Mouse (Mus musculus): ENCODE results near the gene Col28a1. TPM values are rescaled to one million over a fixed set of nuclear protein-coding genes. Genes with fewer than 3 reads are reported as not detected.

The Col28a1 gene
- 0.48 TPM in 1 of 3 replicates, not detected in the others for total RNA-seq (2017)

- ATAC-seq (replicated peaks; ENCODE audit: insufficient number of reproducible peaks, low FRiP score, low TSS enrichment, poor library complexity, severe bottlenecking), result no peak
Observed at GRCm38 (mm10) chr6:8192517-8192916, at the start of gene Col28a1. Gene Col28a1 (minus strand): TSS chr6:8192617.

- no peak for ATAC-seq (replicated peaks; ENCODE audit: insufficient number of reproducible peaks, low FRiP score, low TSS enrichment, poor library complexity, severe bottlenecking)
Observed at GRCm38 (mm10) chr6:8228596-8228995, 36.2 kb upstream of the Col28a1 start.

DNA sequence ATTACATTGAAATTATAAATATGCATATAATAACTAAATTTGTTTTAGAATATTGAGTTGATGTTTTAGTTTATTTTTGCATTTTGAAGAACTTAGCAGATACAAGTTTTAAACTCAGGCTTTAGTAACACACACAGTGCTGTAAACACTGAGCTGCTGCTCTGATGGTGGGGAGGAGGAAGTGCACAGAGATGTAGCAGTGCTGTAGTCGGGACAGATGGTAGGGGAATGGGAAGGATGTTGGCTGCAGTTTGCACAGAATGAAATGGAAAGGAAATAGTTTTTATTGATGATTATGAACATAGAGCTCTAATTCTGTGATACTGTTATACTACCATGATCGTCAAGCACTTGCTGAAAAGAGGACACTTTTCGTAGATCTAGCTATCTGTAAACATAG, 34.6 kb upstream of the Col28a1 start:
- no peak for ATAC-seq (replicated peaks; ENCODE audit: insufficient number of reproducible peaks, low FRiP score, low TSS enrichment, poor library complexity, severe bottlenecking)

DNA sequence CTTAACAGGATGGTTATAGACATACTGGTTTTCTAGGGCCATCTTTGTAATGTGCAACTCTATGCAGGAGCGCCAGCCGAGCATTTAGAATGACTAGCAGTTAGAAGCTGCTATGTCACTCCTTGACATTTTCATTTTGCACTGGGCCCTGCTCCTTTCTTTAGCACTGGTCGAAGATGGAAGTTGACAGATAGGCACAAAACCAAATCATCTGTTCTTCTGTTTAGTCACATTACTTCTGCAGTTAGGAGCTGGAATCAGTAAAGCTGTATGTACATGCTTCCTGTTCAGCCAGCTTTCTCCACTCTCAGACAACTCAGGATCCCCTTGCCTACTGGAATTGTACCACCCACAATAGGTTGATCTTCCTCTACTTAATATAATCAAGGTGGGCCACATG, 18.2 kb upstream of the Col28a1 start:
- ATAC-seq (replicated peaks; ENCODE audit: insufficient number of reproducible peaks, low FRiP score, low TSS enrichment, poor library complexity, severe bottlenecking), result no peak

DNA sequence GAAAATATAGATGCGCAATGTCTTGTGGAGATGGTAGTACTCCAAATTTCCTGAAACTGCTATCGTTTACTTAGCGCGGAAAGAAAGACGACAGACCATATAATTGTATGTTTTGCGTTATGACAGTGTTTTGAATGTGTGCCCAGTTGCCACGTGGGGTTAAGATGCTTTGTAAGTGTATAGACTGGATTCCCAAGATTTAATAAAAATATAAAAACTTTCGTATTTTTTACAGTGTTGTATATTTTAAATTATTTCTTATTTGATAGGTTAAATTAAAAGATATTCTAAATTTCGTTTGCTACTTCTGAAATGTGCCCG, 17.4 kb upstream of the Col28a1 start:
- no peak for ATAC-seq (replicated peaks; ENCODE audit: insufficient number of reproducible peaks, low FRiP score, low TSS enrichment, poor library complexity, severe bottlenecking)

DNA sequence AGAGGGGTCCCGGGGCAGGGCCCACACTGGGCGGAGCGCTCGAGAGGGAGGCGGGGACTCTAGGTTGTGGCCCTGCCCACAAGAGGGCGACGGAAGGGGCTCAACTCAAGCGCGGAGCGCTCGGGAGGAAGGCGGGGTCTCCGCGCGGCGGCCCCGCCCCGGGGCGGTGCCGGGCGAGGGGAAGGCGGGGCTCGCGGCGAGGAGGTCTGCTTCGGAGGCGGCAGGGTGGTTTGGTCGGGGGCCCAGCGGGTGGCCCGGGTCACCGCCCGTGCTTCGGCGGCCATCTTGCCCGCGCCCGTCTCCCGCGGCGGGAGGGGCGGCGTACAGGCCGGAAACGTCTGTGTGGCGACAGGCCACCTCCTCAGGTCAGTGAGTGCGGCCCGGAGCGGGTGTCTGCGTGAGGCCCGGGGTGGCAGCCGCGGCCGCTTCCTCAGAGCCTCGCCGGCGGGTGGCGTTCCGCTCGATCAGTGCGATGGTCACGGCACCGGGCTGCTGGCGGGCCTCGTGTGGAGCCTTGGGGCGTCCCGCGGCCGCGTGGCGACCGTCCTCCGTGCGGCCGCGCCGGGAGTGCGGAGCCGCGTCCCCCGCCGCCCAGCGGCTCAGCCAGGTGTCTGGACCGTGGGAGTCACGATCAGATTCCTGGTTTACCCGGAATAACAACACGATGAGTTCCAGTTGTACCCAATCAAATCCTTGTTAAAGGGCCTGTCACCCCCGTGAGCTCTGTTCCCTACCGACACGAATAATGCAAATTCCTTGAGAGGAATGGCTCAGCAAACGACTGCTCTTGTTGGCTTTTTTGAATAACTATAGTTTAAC, 16.8 kb upstream of the Col28a1 start, which contains the start of gene Mios:
Mios (plus strand) TSS at position 176 of the 819 bp plus-strand sequence.
- peak; percentile 93 for ATAC-seq (replicated peaks; ENCODE audit: insufficient number of reproducible peaks, low FRiP score, low TSS enrichment, poor library complexity, severe bottlenecking)

GRCm38 (mm10) chr6:8189917-8190316, 2.5 kb downstream of the Col28a1 start:
- no peak for ATAC-seq (replicated peaks; ENCODE audit: insufficient number of reproducible peaks, low FRiP score, low TSS enrichment, poor library complexity, severe bottlenecking)

GRCm38 (mm10) chr6:8188599-8189233, 3.7 kb downstream of the Col28a1 start:
- no peak for ATAC-seq (replicated peaks; ENCODE audit: insufficient number of reproducible peaks, low FRiP score, low TSS enrichment, poor library complexity, severe bottlenecking)

- ATAC-seq (replicated peaks; ENCODE audit: insufficient number of reproducible peaks, low FRiP score, low TSS enrichment, poor library complexity, severe bottlenecking), result no peak
Observed at GRCm38 (mm10) chr6:8178397-8178941, 13.9 kb downstream of the Col28a1 start.

GRCm38 (mm10) chr6:8176116-8176515, 16.3 kb downstream of the Col28a1 start:
- ATAC-seq (replicated peaks; ENCODE audit: insufficient number of reproducible peaks, low FRiP score, low TSS enrichment, poor library complexity, severe bottlenecking), result no peak

- ATAC-seq (replicated peaks; ENCODE audit: insufficient number of reproducible peaks, low FRiP score, low TSS enrichment, poor library complexity, severe bottlenecking), result no peak
Observed at GRCm38 (mm10) chr6:8175346-8175745, 17.1 kb downstream of the Col28a1 start.

DNA sequence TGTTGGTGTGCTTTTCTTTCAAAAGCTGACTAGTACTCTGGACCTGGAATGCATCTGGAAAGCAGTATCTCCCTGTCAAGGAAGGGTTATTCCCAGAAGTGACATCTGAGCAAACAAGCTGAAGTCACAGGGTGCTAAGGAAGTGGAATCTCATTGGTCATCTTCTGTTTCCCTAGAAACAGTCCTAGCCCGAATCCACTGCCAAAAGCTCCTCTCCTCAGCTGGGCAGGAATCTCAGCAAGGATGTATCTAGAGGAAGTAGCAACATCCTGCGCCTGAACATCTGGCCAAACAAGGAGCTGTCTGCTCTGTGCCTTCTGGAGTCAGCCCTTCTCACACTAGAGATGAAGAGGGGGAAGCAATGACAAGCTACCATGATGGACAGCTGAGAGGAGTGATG, 18.4 kb downstream of the Col28a1 start:
- no peak for ATAC-seq (replicated peaks; ENCODE audit: insufficient number of reproducible peaks, low FRiP score, low TSS enrichment, poor library complexity, severe bottlenecking)

DNA sequence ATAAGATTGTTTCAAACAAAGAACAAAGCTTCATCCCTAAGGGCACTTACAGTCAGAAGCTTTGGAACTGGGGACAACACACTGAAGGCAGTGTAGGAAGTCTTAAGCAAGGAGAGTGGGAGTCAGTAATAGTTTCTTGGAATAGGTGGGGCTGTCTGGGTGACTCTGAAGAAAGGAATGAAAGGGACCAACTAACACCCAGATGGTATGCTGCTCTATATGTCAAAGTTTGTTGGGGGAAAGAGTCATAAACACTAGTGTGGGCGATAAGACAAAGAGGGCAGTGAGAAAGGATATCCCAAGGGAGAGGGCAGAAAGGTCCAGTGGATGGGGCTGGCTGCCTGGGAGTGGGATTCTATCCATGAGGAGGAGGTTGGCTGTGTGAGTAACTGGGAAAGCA, 20.3 kb downstream of the Col28a1 start:
- ATAC-seq (replicated peaks; ENCODE audit: insufficient number of reproducible peaks, low FRiP score, low TSS enrichment, poor library complexity, severe bottlenecking), result no peak

DNA sequence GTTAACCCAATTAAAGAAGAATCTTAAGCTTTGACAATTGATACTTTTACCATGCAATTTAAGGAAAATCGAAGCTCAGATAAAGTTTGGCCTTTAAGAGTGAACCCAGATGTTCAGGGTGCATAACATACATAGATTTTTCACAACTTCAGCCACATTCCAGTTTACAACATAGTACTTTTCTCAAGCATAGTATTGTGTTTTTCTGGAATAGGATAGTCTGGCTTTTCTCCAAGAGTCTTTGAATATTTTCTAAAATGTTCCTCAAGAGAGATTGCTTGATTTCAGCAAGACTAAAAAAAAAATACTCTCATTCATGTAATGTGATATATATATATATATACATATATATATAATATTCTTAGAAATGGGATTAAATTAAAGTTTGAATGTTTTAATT, 27.7 kb downstream of the Col28a1 start:
- ATAC-seq (replicated peaks; ENCODE audit: insufficient number of reproducible peaks, low FRiP score, low TSS enrichment, poor library complexity, severe bottlenecking), result no peak

GRCm38 (mm10) chr6:8160001-8160400, 32.4 kb downstream of the Col28a1 start:
- no peak for ATAC-seq (replicated peaks; ENCODE audit: insufficient number of reproducible peaks, low FRiP score, low TSS enrichment, poor library complexity, severe bottlenecking)

- no peak for ATAC-seq (replicated peaks; ENCODE audit: insufficient number of reproducible peaks, low FRiP score, low TSS enrichment, poor library complexity, severe bottlenecking)
Observed at GRCm38 (mm10) chr6:8157121-8157520, 35.3 kb downstream of the Col28a1 start.

- no peak for ATAC-seq (replicated peaks; ENCODE audit: insufficient number of reproducible peaks, low FRiP score, low TSS enrichment, poor library complexity, severe bottlenecking)
Observed at GRCm38 (mm10) chr6:8152551-8153361, 39.7 kb downstream of the Col28a1 start.

DNA sequence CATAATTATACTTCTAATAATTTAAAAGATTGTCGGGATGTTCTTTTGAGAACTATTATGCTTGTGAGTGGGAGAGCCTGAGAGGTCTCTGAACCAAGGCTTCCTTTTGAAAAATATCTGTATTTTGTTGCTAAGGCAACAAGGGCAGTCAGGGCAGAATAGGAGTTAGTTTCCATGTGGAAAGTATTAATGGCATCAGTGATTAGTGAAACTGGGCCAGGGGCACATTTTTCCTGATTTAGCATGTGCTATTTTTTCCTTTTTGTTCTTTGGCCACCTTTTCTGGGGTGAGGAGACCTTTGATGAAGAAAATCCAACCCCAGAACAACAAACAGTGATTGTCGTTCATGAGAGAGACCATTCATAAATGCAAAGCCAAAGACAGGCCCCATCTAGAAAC, 43.5 kb downstream of the Col28a1 start:
- ATAC-seq (replicated peaks; ENCODE audit: insufficient number of reproducible peaks, low FRiP score, low TSS enrichment, poor library complexity, severe bottlenecking), result no peak

DNA sequence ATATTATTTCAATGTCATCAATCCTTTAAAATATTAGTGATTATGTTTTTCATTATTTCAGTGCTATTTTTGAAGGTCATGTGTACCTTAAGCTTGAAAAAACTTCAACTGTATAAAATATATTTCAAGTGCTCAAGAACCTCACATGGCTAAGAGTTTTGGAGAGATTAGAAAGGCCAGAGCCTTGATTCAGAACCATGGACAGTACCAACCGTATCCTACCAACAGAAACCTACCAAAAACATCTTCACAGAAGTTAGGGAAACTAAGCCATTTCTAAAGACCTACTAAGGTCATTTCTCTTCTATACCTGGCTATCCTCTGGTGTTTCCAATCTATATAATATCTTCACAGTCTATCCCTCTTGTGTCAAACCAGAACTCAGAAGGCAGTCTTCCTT, 50.5 kb downstream of the Col28a1 start:
- ATAC-seq (replicated peaks; ENCODE audit: insufficient number of reproducible peaks, low FRiP score, low TSS enrichment, poor library complexity, severe bottlenecking), result no peak
